Mouse (Mus musculus): ENCODE measurements at regions not wholly inside any gene's neighbourhood (a gene's known extent, or its start where the extent isn't known, plus 50 kb on each side); places are given as distances from the start of the nearest gene placed in this dataset.

- 57% methylated on average over 2 of the region's 2 CpGs for WGBS
- H3K4me1 ChIP-seq (ENCODE audit: control insufficient read depth, insufficient read depth, low read length): peaks cover 2% of the 10 kb centered on the region; the same call in 1 of the 2 replicates
- no peak for DNase-seq
- H3K4me3 ChIP-seq (replicated peaks; ENCODE audit: extremely low read depth, low read depth, low read length): no peak overlapping the region
- TF ChIP-seq POLR2A (IDR thresholded peaks at IDR 0.05; ENCODE audit: borderline replicate concordance, extremely low read depth, low read depth, low read length) (no peak), CTCF (IDR thresholded peaks at IDR 0.05; ENCODE audit: insufficient read depth, low read length) (no peak)
Observed at GRCm38 (mm10) chr3:148679121-148679520, 311.2 kb downstream of the Adgrl2 start.

- TF ChIP-seq POLR2A (IDR thresholded peaks at IDR 0.05; ENCODE audit: borderline replicate concordance, extremely low read depth, low read depth, low read length) (no peak), CTCF (IDR thresholded peaks at IDR 0.05; ENCODE audit: insufficient read depth, low read length) (no peak)
- WGBS: 77% methylated on average over 2 of the region's 2 CpGs
- DNase-seq: no peak
- Histone ChIP-seq H3K4me1 (ENCODE audit: control insufficient read depth, insufficient read depth, low read length) (no peaks in the 10 kb centered on the region), H3K4me3 (replicated peaks; ENCODE audit: extremely low read depth, low read depth, low read length) (no peak overlapping the region)
Observed at GRCm38 (mm10) chr3:148676025-148676424, 314.3 kb downstream of the Adgrl2 start.

GRCm38 (mm10) chr3:148662888-148663477, 327.4 kb downstream of the Adgrl2 start:
- 63% methylated on average over 6 of the region's 6 CpGs for WGBS
- Histone ChIP-seq H3K4me3 (replicated peaks; ENCODE audit: extremely low read depth, low read depth, low read length) (no peak overlapping the region), H3K4me1 (ENCODE audit: control insufficient read depth, insufficient read depth, low read length) (no peaks in the 10 kb centered on the region)
- DNase-seq: no peak
- TF ChIP-seq POLR2A (IDR thresholded peaks at IDR 0.05; ENCODE audit: borderline replicate concordance, extremely low read depth, low read depth, low read length) (no peak), CTCF (IDR thresholded peaks at IDR 0.05; ENCODE audit: insufficient read depth, low read length) (no peak)

- H3K4me1 ChIP-seq (ENCODE audit: control insufficient read depth, insufficient read depth, low read length): no peaks in the 10 kb centered on the region
- TF ChIP-seq POLR2A (IDR thresholded peaks at IDR 0.05; ENCODE audit: borderline replicate concordance, extremely low read depth, low read depth, low read length) (no peak), CTCF (IDR thresholded peaks at IDR 0.05; ENCODE audit: insufficient read depth, low read length) (no peak)
- DNase-seq: no peak
- no peak overlapping the region for H3K4me3 ChIP-seq (replicated peaks; ENCODE audit: extremely low read depth, low read depth, low read length)
- WGBS: 84% methylated on average over 5 of the region's 5 CpGs
Observed at GRCm38 (mm10) chr3:148659024-148659423, 331.3 kb downstream of the Adgrl2 start.

- TF ChIP-seq CTCF (IDR thresholded peaks at IDR 0.05; ENCODE audit: insufficient read depth, low read length) (no peak), POLR2A (IDR thresholded peaks at IDR 0.05; ENCODE audit: borderline replicate concordance, extremely low read depth, low read depth, low read length) (no peak)
- no peaks in the 10 kb centered on the region for H3K4me1 ChIP-seq (ENCODE audit: control insufficient read depth, insufficient read depth, low read length)
- 67% methylated on average over 8 of the region's 8 CpGs for WGBS
- no peak overlapping the region for H3K4me3 ChIP-seq (replicated peaks; ENCODE audit: extremely low read depth, low read depth, low read length)
- no peak for DNase-seq
Observed at GRCm38 (mm10) chr3:148658368-148658767, 332.0 kb downstream of the Adgrl2 start.

GRCm38 (mm10) chr3:148656187-148656586, 334.2 kb downstream of the Adgrl2 start:
- no peaks in the 10 kb centered on the region for H3K4me1 ChIP-seq (ENCODE audit: control insufficient read depth, insufficient read depth, low read length)
- TF ChIP-seq CTCF (IDR thresholded peaks at IDR 0.05; ENCODE audit: insufficient read depth, low read length) (no peak), POLR2A (IDR thresholded peaks at IDR 0.05; ENCODE audit: borderline replicate concordance, extremely low read depth, low read depth, low read length) (no peak)
- H3K4me3 ChIP-seq (replicated peaks; ENCODE audit: extremely low read depth, low read depth, low read length): no peak overlapping the region
- no peak for DNase-seq
- 74% methylated on average over 7 of the region's 7 CpGs for WGBS

- no peak for TF ChIP-seq POLR2A (IDR thresholded peaks at IDR 0.05; ENCODE audit: borderline replicate concordance, extremely low read depth, low read depth, low read length)
- no peak for TF ChIP-seq CTCF (IDR thresholded peaks at IDR 0.05; ENCODE audit: insufficient read depth, low read length)
- Histone ChIP-seq H3K4me3 (replicated peaks; ENCODE audit: extremely low read depth, low read depth, low read length) (no peak overlapping the region), H3K4me1 (ENCODE audit: control insufficient read depth, insufficient read depth, low read length) (no peaks in the 10 kb centered on the region)
- DNase-seq: no peak
- 67% methylated on average over 8 of the region's 8 CpGs for WGBS
Observed at GRCm38 (mm10) chr3:148650241-148650640, 340.1 kb downstream of the Adgrl2 start.

GRCm38 (mm10) chr3:148644924-148645323, 345.4 kb downstream of the Adgrl2 start:
- no peaks in the 10 kb centered on the region for H3K4me1 ChIP-seq (ENCODE audit: control insufficient read depth, insufficient read depth, low read length)
- no peak overlapping the region for H3K4me3 ChIP-seq (replicated peaks; ENCODE audit: extremely low read depth, low read depth, low read length)
- TF ChIP-seq POLR2A (IDR thresholded peaks at IDR 0.05; ENCODE audit: borderline replicate concordance, extremely low read depth, low read depth, low read length) (no peak), CTCF (IDR thresholded peaks at IDR 0.05; ENCODE audit: insufficient read depth, low read length) (no peak)
- WGBS: 88% methylated on average over 5 of the region's 5 CpGs
- no peak for DNase-seq

- TF ChIP-seq CTCF (IDR thresholded peaks at IDR 0.05; ENCODE audit: insufficient read depth, low read length) (no peak), POLR2A (IDR thresholded peaks at IDR 0.05; ENCODE audit: borderline replicate concordance, extremely low read depth, low read depth, low read length) (no peak)
- WGBS: 75% methylated on average over 3 of the region's 3 CpGs
- no peak overlapping the region for H3K4me3 ChIP-seq (replicated peaks; ENCODE audit: extremely low read depth, low read depth, low read length)
- no peaks in the 10 kb centered on the region for H3K4me1 ChIP-seq (ENCODE audit: control insufficient read depth, insufficient read depth, low read length)
- no peak for DNase-seq
Observed at GRCm38 (mm10) chr3:148641581-148641980, 348.8 kb downstream of the Adgrl2 start.

- Histone ChIP-seq H3K4me1 (ENCODE audit: control insufficient read depth, insufficient read depth, low read length) (no peaks in the 10 kb centered on the region), H3K4me3 (replicated peaks; ENCODE audit: extremely low read depth, low read depth, low read length) (no peak overlapping the region)
- 42% methylated on average over 3 of the region's 3 CpGs for WGBS
- TF ChIP-seq CTCF (IDR thresholded peaks at IDR 0.05; ENCODE audit: insufficient read depth, low read length) (no peak), POLR2A (IDR thresholded peaks at IDR 0.05; ENCODE audit: borderline replicate concordance, extremely low read depth, low read depth, low read length) (no peak)
- DNase-seq: no peak
Observed at GRCm38 (mm10) chr3:148640680-148641101, 349.7 kb downstream of the Adgrl2 start.
